Mouse (Mus musculus) limb, embryonic 10.5 days (tissue): ENCODE data around the gene Btbd16. TPM values are rescaled to one million over a fixed set of nuclear protein-coding genes. Genes with fewer than 3 reads are reported as not detected.
A peak's percentile ranks its signal among the peaks of the same experiment; 100 is the strongest.

ENCODE experiments used
- DNase-seq: peaks from one replicate; pipeline ENCODE4 v3.0.0-alpha.2; 2017; ENCODE audit warnings: low spot score
- H3K27ac ChIP-seq: fragments of 300-500 bp; sonication (generic); 2 replicates; pipeline ENCODE4 v1.5.1; 2016; ENCODE audit warnings: mild to moderate bottlenecking
- H3K27me3 ChIP-seq: fragments of 300-500 bp; sonication (generic); 2 replicates; pipeline ENCODE4 v1.6.1; 2016; ENCODE audit warnings: low read depth, mild to moderate bottlenecking; ENCODE audit not compliant: poor library complexity, severe bottlenecking
- H3K36me3 ChIP-seq: fragments of 300-500 bp; sonication (generic); 2 replicates; pipeline ENCODE4 v1.6.1; 2016; ENCODE audit warnings: mild to moderate bottlenecking, moderate library complexity
- H3K4me1 ChIP-seq: fragments of 300-500 bp; sonication (generic); 2 replicates; pipeline ENCODE4 v1.6.1; 2016
- H3K4me3 ChIP-seq: fragments of 300-500 bp; sonication (generic); 2 replicates; pipeline ENCODE4 v1.5.1; 2016; ENCODE audit warnings: mild to moderate bottlenecking, moderate library complexity
- H3K9me3 ChIP-seq: fragments of 300-500 bp; sonication (generic); replicated peaks from 2 replicates; pipeline ENCODE4 v1.6.1; 2016; ENCODE audit warnings: mild to moderate bottlenecking
- WGBS: fragments of 180-500 bp; shearing (Covaris S2); methylation state at CpG from one replicate; pipeline ENCODE4 v1.1.7; 2016; 5-methylcytosine and 5-hydroxymethylcytosine counted together
- polyA plus RNA-seq: library from polyadenylated mRNA; unstranded; fragments of >200 nt; fragmentation: Nextera tagmentation; extraction: Ambion mirVana; gene quantifications from 2 replicates; pipeline ENCODE4 v1.2.1, GENCODE M21; 2016

The Btbd16 gene
- polyA plus RNA-seq, 1 experiment from 2014 or later = not detected

DNA sequence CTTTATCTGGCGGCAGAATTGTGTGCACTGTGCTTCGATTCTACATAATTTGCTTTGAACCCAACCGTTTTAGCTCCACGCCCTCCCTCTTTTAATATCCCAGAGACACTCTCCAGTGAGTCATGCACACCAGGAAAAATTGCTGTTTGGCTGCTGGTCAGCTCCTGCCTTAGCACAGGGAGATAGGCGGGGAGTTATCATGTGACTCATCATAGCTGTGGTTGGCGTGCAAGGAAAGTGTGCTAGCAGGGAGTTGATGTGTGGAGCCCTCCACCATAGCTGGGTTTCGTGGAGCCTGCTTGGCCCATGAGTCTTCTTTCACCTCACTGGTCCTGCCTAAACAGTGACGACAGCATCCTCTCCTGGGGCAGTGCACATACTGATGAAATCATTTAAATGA, 33.9 kb downstream of the Btbd16 start:
- no peaks in the 10 kb centered on the region for H3K27me3 ChIP-seq
- WGBS = 87% methylated on average over 8 of the region's 8 CpGs
- DNase-seq = no peak
- H3K4me3 ChIP-seq = no peak overlapping the region
- no peaks in the 10 kb centered on the region for H3K9me3 ChIP-seq
- no peaks in the 10 kb centered on the region for H3K36me3 ChIP-seq
- no peak overlapping the region for H3K27ac ChIP-seq
- no peaks in the 10 kb centered on the region for H3K4me1 ChIP-seq

GRCm38 (mm10) chr7:130808694-130809093, 34.8 kb downstream of the Btbd16 start:
- no peaks in the 10 kb centered on the region for H3K27me3 ChIP-seq
- no peak for DNase-seq
- H3K4me3 ChIP-seq = no peak overlapping the region
- H3K4me1 ChIP-seq = no peaks in the 10 kb centered on the region
- no peaks in the 10 kb centered on the region for H3K36me3 ChIP-seq
- no peak overlapping the region for H3K27ac ChIP-seq
- H3K9me3 ChIP-seq = no peaks in the 10 kb centered on the region
- 75% methylated on average over 6 of the region's 6 CpGs for WGBS

- 91% methylated on average over 4 of the region's 4 CpGs for WGBS
- no peak for DNase-seq
- no peak overlapping the region for H3K4me3 ChIP-seq
- H3K9me3 ChIP-seq = no peaks in the 10 kb centered on the region
- H3K36me3 ChIP-seq = no peaks in the 10 kb centered on the region
- no peak overlapping the region for H3K27ac ChIP-seq
- no peaks in the 10 kb centered on the region for H3K4me1 ChIP-seq
- H3K27me3 ChIP-seq = no peaks in the 10 kb centered on the region
Observed at GRCm38 (mm10) chr7:130810238-130810637, 36.4 kb downstream of the Btbd16 start.

DNA sequence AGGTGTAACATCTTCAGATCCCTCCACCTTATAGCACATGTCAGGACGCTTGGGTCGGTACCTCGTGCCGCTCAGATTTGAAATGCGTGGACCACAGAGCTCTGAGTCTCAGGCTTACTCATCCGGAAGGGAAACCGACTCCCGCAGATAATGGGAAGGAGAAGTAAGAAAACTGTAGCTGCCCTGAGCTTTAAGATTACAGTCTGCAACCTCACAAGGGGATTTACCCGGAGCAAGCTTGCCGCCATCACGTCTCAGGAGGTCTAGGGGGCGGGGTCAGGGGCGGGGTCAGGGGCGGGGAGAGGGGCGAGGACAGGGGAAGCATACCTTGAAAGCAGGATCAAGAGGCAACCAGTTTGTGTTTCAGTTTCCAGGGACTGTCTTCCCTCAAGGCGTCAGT, 38.5 kb downstream of the Btbd16 start:
- peak; percentile 40 for DNase-seq
- Histone ChIP-seq H3K36me3 (no peaks in the 10 kb centered on the region), H3K27me3 (no peaks in the 10 kb centered on the region), H3K9me3 (no peaks in the 10 kb centered on the region), H3K4me1 (no peaks in the 10 kb centered on the region), H3K4me3 (peak overlapping the region; percentile 29), H3K27ac (no peak overlapping the region)
- WGBS = 47% methylated on average over 16 of the region's 16 CpGs

- no peaks in the 10 kb centered on the region for H3K9me3 ChIP-seq
- 92% methylated on average over 10 of the region's 10 CpGs for WGBS
Observed at GRCm38 (mm10) chr7:130815601-130816000, 41.7 kb downstream of the Btbd16 start.

GRCm38 (mm10) chr7:130816243-130816642, 42.4 kb downstream of the Btbd16 start:
- no peak overlapping the region for H3K27ac ChIP-seq
- H3K4me3 ChIP-seq = no peak overlapping the region
- H3K9me3 ChIP-seq = no peaks in the 10 kb centered on the region
- no peak for DNase-seq
- no peaks in the 10 kb centered on the region for H3K4me1 ChIP-seq
- no peaks in the 10 kb centered on the region for H3K36me3 ChIP-seq
- WGBS = 88% methylated on average over 7 of the region's 7 CpGs
- H3K27me3 ChIP-seq = no peaks in the 10 kb centered on the region

More at GRCm38 (mm10) chr7:130815601-130816000, 41.7 kb downstream of the Btbd16 start:
- Histone ChIP-seq H3K4me3 (no peak overlapping the region), H3K27ac (no peak overlapping the region), H3K27me3 (no peaks in the 10 kb centered on the region), H3K36me3 (no peaks in the 10 kb centered on the region), H3K4me1 (no peaks in the 10 kb centered on the region)
- no peak for DNase-seq

DNA sequence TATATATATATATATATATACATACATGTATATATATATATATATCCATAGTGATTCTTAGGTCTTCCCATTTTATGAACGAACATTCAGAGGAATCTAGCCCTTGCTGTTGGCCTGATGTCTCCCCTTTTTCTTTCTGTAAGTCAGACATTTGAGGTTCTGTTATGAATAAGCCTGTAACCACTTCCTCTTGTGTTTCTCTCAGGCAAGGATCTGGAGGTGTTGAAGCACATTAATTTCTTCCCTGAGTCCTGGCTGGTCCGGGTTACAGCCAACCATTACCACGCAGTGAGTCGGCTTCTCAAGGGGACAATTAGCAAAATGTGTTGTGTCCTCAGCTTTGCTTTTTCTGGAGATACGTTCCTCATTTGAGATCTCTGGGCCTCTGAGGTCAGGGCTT, 44.9 kb downstream of the Btbd16 start:
- Histone ChIP-seq H3K27ac (no peak overlapping the region), H3K4me1 (no peaks in the 10 kb centered on the region)
- 92% methylated on average over 5 of the region's 5 CpGs for WGBS

GRCm38 (mm10) chr7:130819624-130820023, 45.8 kb downstream of the Btbd16 start:
- 89% methylated on average over 10 of the region's 10 CpGs for WGBS
- Histone ChIP-seq H3K4me1 (no peaks in the 10 kb centered on the region), H3K27ac (no peak overlapping the region), H3K4me3 (no peak overlapping the region), H3K36me3 (no peaks in the 10 kb centered on the region), H3K27me3 (no peaks in the 10 kb centered on the region), H3K9me3 (no peaks in the 10 kb centered on the region)
- no peak for DNase-seq

More for the DNA sequence above, 44.9 kb downstream of the Btbd16 start:
- Histone ChIP-seq H3K9me3 (no peaks in the 10 kb centered on the region), H3K27me3 (no peaks in the 10 kb centered on the region), H3K36me3 (no peaks in the 10 kb centered on the region), H3K4me3 (no peak overlapping the region)
- no peak for DNase-seq

- Histone ChIP-seq H3K4me1 (no peaks in the 10 kb centered on the region), H3K36me3 (no peaks in the 10 kb centered on the region), H3K27me3 (no peaks in the 10 kb centered on the region), H3K9me3 (no peaks in the 10 kb centered on the region), H3K4me3 (no peak overlapping the region), H3K27ac (no peak overlapping the region)
- 63% methylated on average over 9 of the region's 9 CpGs for WGBS
- DNase-seq = no peak
Observed at GRCm38 (mm10) chr7:130823992-130824391, 50.1 kb downstream of the Btbd16 start.

DNA sequence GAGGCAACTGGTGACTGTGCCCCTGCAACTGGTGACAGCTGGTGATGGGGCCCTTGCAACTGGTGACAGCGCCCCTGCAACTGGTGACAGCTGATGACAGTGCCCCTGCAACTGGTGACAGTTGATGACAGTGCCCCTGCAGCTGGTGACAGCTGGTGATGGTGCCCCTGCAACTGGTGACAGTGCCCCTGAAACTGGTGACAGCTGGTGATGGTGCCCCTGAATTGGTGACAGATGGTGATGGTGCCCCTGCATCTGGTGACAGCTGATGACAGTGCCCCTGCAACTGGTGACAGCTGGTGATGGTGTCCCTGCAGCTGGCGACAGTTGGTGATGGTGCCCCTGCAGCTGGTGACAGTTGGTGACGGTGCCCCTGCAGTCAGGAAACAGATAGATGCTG, 52.5 kb downstream of the Btbd16 start:
- Histone ChIP-seq H3K4me3 (no peak overlapping the region), H3K27ac (no peak overlapping the region), H3K9me3 (no peaks in the 10 kb centered on the region), H3K36me3 (no peaks in the 10 kb centered on the region), H3K27me3 (no peaks in the 10 kb centered on the region), H3K4me1 (no peaks in the 10 kb centered on the region)
- 73% methylated on average over 3 of the region's 3 CpGs for WGBS
- DNase-seq = no peak

DNA sequence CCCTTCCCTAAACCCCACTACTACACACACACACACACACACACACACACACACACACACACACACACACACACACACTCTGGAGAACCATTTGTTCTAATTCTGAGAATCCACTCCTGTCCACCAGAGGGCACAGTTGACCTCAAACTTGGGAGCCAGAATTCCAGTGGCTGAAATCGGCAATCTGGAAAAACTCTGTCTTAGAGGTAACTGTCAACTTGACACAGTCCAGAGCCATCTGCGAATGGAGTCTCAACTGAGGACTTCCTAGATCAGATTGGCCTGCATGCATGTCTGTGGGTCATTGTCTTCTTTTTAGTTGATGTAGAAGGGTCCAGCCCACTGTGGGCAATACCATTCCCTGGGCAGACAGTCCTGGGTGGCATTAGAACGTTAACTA, 53.6 kb downstream of the Btbd16 start:
- Histone ChIP-seq H3K36me3 (no peaks in the 10 kb centered on the region), H3K9me3 (no peaks in the 10 kb centered on the region), H3K4me3 (no peak overlapping the region), H3K27me3 (no peaks in the 10 kb centered on the region), H3K27ac (no peak overlapping the region), H3K4me1 (no peaks in the 10 kb centered on the region)
- WGBS = 43% methylated on average over 3 of the region's 3 CpGs
- DNase-seq = peak; percentile 65

GRCm38 (mm10) chr7:130827844-130828403, 54.1 kb downstream of the Btbd16 start:
- Histone ChIP-seq H3K4me1 (no peaks in the 10 kb centered on the region), H3K4me3 (no peak overlapping the region), H3K9me3 (no peaks in the 10 kb centered on the region), H3K27me3 (no peaks in the 10 kb centered on the region), H3K27ac (no peak overlapping the region), H3K36me3 (no peaks in the 10 kb centered on the region)
- no peak for DNase-seq
- 92% methylated on average over 9 of the region's 9 CpGs for WGBS

DNA sequence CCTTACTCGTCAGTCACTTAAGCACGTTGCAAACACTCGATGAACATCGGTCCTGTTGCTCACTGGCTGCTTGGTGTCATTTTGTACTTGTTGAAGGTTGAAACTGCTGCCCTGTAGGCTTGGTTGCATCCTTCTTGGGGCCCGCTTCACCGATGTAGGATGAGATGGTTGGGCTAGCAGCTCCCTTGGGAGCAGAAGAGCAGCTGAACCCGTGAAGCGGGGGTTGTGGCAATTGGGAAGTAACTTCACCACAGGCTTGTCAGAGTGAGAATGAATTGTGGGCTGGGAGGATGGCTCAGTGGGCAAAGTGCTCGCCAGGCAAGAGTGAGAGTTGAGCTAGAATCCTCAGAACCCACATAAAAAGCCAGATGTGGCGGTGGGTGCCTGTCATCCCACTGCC, 54.6 kb downstream of the Btbd16 start:
- Histone ChIP-seq H3K27ac (no peak overlapping the region), H3K4me3 (no peak overlapping the region), H3K27me3 (peaks cover 5% of the 10 kb centered on the region; the same call in 1 of the 2 replicates), H3K4me1 (no peaks in the 10 kb centered on the region), H3K9me3 (no peaks in the 10 kb centered on the region), H3K36me3 (no peaks in the 10 kb centered on the region)
- DNase-seq = no peak
- 84% methylated on average over 10 of the region's 10 CpGs for WGBS

GRCm38 (mm10) chr7:130831586-130831985, 57.7 kb downstream of the Btbd16 start:
- DNase-seq = no peak
- WGBS = 91% methylated on average over 5 of the region's 5 CpGs

More at GRCm38 (mm10) chr7:130831586-130831985, 57.7 kb downstream of the Btbd16 start:
- peaks cover 16% of the 10 kb centered on the region for H3K4me1 ChIP-seq
- no peaks in the 10 kb centered on the region for H3K36me3 ChIP-seq
- H3K27ac ChIP-seq = no peak overlapping the region
- peaks cover 24% of the 10 kb centered on the region for H3K27me3 ChIP-seq
- no peaks in the 10 kb centered on the region for H3K9me3 ChIP-seq
- no peak overlapping the region for H3K4me3 ChIP-seq
